Mouse (Mus musculus) activated CD4-positive, CD25-positive, alpha-beta regulatory T cell, adult 9 weeks (primary cell): ENCODE results near the gene Ambn. TPM values are rescaled to one million over a fixed set of nuclear protein-coding genes. Genes with fewer than 3 reads are reported as not detected.

Experiments used
- polyA plus RNA-seq: library from polyadenylated mRNA; unstranded; fragments of 100-300 nt; shearing (Covaris generic); gene quantifications from one replicate; pipeline ENCODE4 v1.2.1, GENCODE M21; 2017

Gene Ambn
- polyA plus RNA-seq, result not detected

DNA sequence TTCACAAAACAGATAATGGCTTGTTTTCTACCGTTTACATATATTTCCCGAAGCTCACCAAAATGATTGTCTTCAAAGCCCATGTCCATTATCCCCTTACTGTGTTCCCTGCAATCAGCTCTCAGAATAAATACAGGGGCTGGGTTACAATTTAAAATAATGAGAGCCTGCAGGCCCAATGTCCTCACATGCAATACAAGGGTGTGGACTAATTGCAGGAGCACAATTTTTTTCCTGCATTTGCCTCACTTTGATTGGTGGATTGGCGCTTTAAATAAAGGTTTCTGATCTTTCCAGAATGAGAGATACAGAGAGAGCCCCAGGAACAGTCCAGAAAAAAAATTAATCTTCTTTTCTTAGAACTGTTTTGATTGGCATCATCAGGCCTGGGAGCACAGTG lies at the start of gene Ambn:
TSS of gene Ambn (plus strand) at position 301 of the 400 bp plus-strand sequence.

DNA sequence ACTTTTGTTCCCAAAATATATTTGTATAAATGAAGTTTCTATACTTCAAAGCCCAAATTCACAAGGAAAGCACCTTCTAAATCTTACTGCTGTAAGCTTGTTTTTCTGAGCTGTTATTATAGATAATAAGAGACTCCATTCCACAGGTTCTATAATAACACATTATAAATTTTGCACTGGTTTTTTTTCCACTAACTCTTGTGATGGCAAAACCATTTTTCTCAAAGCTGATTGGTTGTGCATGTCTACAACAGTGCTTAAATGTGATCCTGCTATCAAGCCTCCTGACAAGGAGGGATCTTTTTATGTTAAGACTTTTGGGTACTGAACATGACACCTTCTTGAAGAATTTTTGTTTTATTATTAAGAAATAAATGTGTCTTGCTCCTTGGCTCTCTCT lies 31.9 kb downstream of the Ambn start, which contains the start of gene Enam:
TSS of gene Enam (plus strand) at position 301 of the 400 bp plus-strand sequence.

Other genes starting within 250 kb of the Ambn start
- gene Gm7714, start 187.1 kb upstream of the Ambn start, polyA plus RNA-seq, result not detected
- not detected for gene Prol1, start 138.7 kb upstream of the Ambn start, polyA plus RNA-seq
- gene Amtn, start 79.9 kb upstream of the Ambn start, polyA plus RNA-seq, result not detected
- gene Enam, start 32.0 kb downstream of the Ambn start, polyA plus RNA-seq, result not detected
- 5.6 TPM for gene Jchain, start 71.9 kb downstream of the Ambn start, polyA plus RNA-seq
- gene Utp3, start 98.5 kb downstream of the Ambn start, polyA plus RNA-seq, result 110 TPM
- 1.9 TPM for gene Rufy3, start 109.0 kb downstream of the Ambn start, polyA plus RNA-seq
- 3.5 TPM for gene Grsf1, start 220.2 kb downstream of the Ambn start, polyA plus RNA-seq